Mouse (Mus musculus) hindbrain, embryonic 14.5 days (tissue): ENCODE measurements at regions not wholly inside any gene's neighbourhood (a gene's known extent, or its start where the extent isn't known, plus 50 kb on each side); places are given as distances from the start of the nearest gene placed in this dataset.

Experiments used
- ATAC-seq: fragments of 200-750 bp; cut with Nextera tagmentation; 2 replicates; pipeline ENCODE4 v1.8.0; 2017; ENCODE audit warnings: moderate number of reproducible peaks, mild to moderate bottlenecking, moderate TSS enrichment, moderate library complexity; ENCODE audit not compliant: low FRiP score
- DNase-seq: peaks from one replicate; pipeline ENCODE4 v3.0.0-alpha.2; 2015; ENCODE audit warnings: low spot score
- H3K27ac ChIP-seq: fragments of 300-500 bp; sonication (generic); 2 replicates; pipeline ENCODE4 v1.5.1; 2014; ENCODE audit warnings: mild to moderate bottlenecking, moderate library complexity
- H3K27me3 ChIP-seq: fragments of 300-500 bp; sonication (generic); 2 replicates; pipeline ENCODE4 v1.6.1; 2014; ENCODE audit warnings: mild to moderate bottlenecking, low read length, mixed read lengths; ENCODE audit not compliant: control insufficient read depth, insufficient read depth
- H3K36me3 ChIP-seq: fragments of 300-500 bp; sonication (generic); replicated peaks from 2 replicates; pipeline ENCODE4 v1.6.1; 2014; ENCODE audit not compliant: control insufficient read depth, insufficient read depth
- H3K4me1 ChIP-seq: fragments of 300-500 bp; sonication (generic); replicated peaks from 2 replicates; pipeline ENCODE4 v1.6.1; 2014; ENCODE audit warnings: antibody characterized with exemption, low read length, mixed read lengths; ENCODE audit not compliant: control insufficient read depth, insufficient read depth
- H3K4me2 ChIP-seq: fragments of 300-500 bp; sonication (generic); replicated peaks from 2 replicates; pipeline ENCODE4 v1.6.1; 2014; ENCODE audit warnings: mild to moderate bottlenecking, moderate library complexity
- H3K4me3 ChIP-seq: fragments of 300-500 bp; sonication (generic); replicated peaks from 2 replicates; pipeline ENCODE4 v1.5.1; 2014; ENCODE audit warnings: mild to moderate bottlenecking, low read length
- H3K9ac ChIP-seq: fragments of 300-500 bp; sonication (generic); 2 replicates; pipeline ENCODE4 v1.6.1; 2014
- H3K9me3 ChIP-seq: fragments of 300-500 bp; sonication (generic); 2 replicates; pipeline ENCODE4 v1.6.1; 2016; ENCODE audit warnings: low read length; ENCODE audit not compliant: control insufficient read depth
- WGBS: fragments of 180-500 bp; shearing (Covaris S2); extraction: QIAGEN DNeasy Blood & Tissue Kit; methylation state at CpG from one replicate; pipeline ENCODE4 v1.1.7; 2014; 5-methylcytosine and 5-hydroxymethylcytosine counted together

- H3K9me3 ChIP-seq: no peaks in the 10 kb centered on the region
- 66% methylated on average over 3 of the region's 3 CpGs for WGBS
- H3K4me3 ChIP-seq: no peak overlapping the region
- peaks cover 15% of the 10 kb centered on the region; the same call in 1 of the 2 replicates for H3K27me3 ChIP-seq
- no peak for ATAC-seq
- no peak overlapping the region for H3K4me2 ChIP-seq
- H3K27ac ChIP-seq: no peak overlapping the region
- H3K9ac ChIP-seq: no peak overlapping the region
- peaks cover 5% of the 10 kb centered on the region; the same call in 1 of the 2 replicates for H3K4me1 ChIP-seq
- no peaks in the 10 kb centered on the region for H3K36me3 ChIP-seq
- no peak for DNase-seq
These were observed 408.9 kb downstream of the H2al1j start for GRCm38 (mm10) chrX:11736481-11736880.

GRCm38 (mm10) chrX:11739565-11739964 lies 411.9 kb downstream of the H2al1j start:
- 53% methylated on average over 7 of the region's 7 CpGs for WGBS
- no peak for DNase-seq
- peaks cover 7% of the 10 kb centered on the region; the same call in 1 of the 2 replicates for H3K27me3 ChIP-seq

GRCm38 (mm10) chrX:11745911-11746310 lies 414.2 kb downstream of the Bcor start:
- WGBS: 21% methylated on average over 3 of the region's 3 CpGs
- H3K27me3 ChIP-seq: no peaks in the 10 kb centered on the region; the same call in 1 of the 2 replicates
- no peaks in the 10 kb centered on the region for H3K36me3 ChIP-seq
- no peak overlapping the region for H3K4me3 ChIP-seq
- no peak for DNase-seq
- H3K27ac ChIP-seq: no peak overlapping the region
- no peak overlapping the region for H3K9ac ChIP-seq
- H3K4me2 ChIP-seq: no peak overlapping the region
- no peaks in the 10 kb centered on the region for H3K4me1 ChIP-seq
- ATAC-seq: no peak
- H3K9me3 ChIP-seq: no peaks in the 10 kb centered on the region

More at GRCm38 (mm10) chrX:11739565-11739964, 411.9 kb downstream of the H2al1j start:
- no peak overlapping the region for H3K9ac ChIP-seq
- ATAC-seq: no peak
- H3K27ac ChIP-seq: no peak overlapping the region
- H3K4me1 ChIP-seq: peaks cover 5% of the 10 kb centered on the region; the same call in 1 of the 2 replicates
- H3K36me3 ChIP-seq: no peaks in the 10 kb centered on the region
- no peak overlapping the region for H3K4me2 ChIP-seq
- no peak overlapping the region for H3K4me3 ChIP-seq
- no peaks in the 10 kb centered on the region for H3K9me3 ChIP-seq

GRCm38 (mm10) chrX:11747386-11748121 lies 412.6 kb downstream of the Bcor start:
- H3K9ac ChIP-seq: no peak overlapping the region
- no peaks in the 10 kb centered on the region for H3K9me3 ChIP-seq
- no peak overlapping the region for H3K4me2 ChIP-seq
- ATAC-seq (no peak), DNase-seq (no peak)
- no peaks in the 10 kb centered on the region for H3K4me1 ChIP-seq
- no peaks in the 10 kb centered on the region; the same call in 1 of the 2 replicates for H3K27me3 ChIP-seq
- 82% methylated on average over 4 of the region's 4 CpGs for WGBS
- no peaks in the 10 kb centered on the region for H3K36me3 ChIP-seq
- no peak overlapping the region for H3K4me3 ChIP-seq
- no peak overlapping the region for H3K27ac ChIP-seq

- no peak overlapping the region for H3K4me3 ChIP-seq
- WGBS: 56% methylated on average over 4 of the region's 4 CpGs
- H3K27ac ChIP-seq: no peak overlapping the region
- DNase-seq (no peak), ATAC-seq (no peak)
- H3K4me1 ChIP-seq: no peaks in the 10 kb centered on the region
- no peaks in the 10 kb centered on the region; the same call in 1 of the 2 replicates for H3K27me3 ChIP-seq
- H3K9ac ChIP-seq: no peak overlapping the region
- H3K9me3 ChIP-seq: no peaks in the 10 kb centered on the region
- H3K36me3 ChIP-seq: no peaks in the 10 kb centered on the region
- H3K4me2 ChIP-seq: no peak overlapping the region
These were observed 411.9 kb downstream of the Bcor start for GRCm38 (mm10) chrX:11748278-11748677.

GRCm38 (mm10) chrX:11752513-11752912 lies 407.6 kb downstream of the Bcor start:
- no peaks in the 10 kb centered on the region for H3K9me3 ChIP-seq
- DNase-seq: no peak
- peaks cover 6% of the 10 kb centered on the region; the same call in 1 of the 2 replicates for H3K27me3 ChIP-seq
- H3K4me3 ChIP-seq: no peak overlapping the region
- H3K4me1 ChIP-seq: no peaks in the 10 kb centered on the region
- 63% methylated on average over 5 of the region's 5 CpGs for WGBS
- ATAC-seq: no peak
- H3K36me3 ChIP-seq: no peaks in the 10 kb centered on the region
- no peak overlapping the region for H3K4me2 ChIP-seq
- no peak overlapping the region for H3K27ac ChIP-seq
- no peak overlapping the region for H3K9ac ChIP-seq

GRCm38 (mm10) chrX:11752973-11753590 lies 407.1 kb downstream of the Bcor start:
- Histone ChIP-seq H3K27ac (no peak overlapping the region), H3K4me1 (no peaks in the 10 kb centered on the region), H3K9ac (no peak overlapping the region), H3K9me3 (no peaks in the 10 kb centered on the region), H3K27me3 (peaks cover 6% of the 10 kb centered on the region; the same call in 1 of the 2 replicates), H3K4me3 (no peak overlapping the region), H3K36me3 (no peaks in the 10 kb centered on the region), H3K4me2 (no peak overlapping the region)
- DNase-seq (no peak), ATAC-seq (no peak)
- 35% methylated on average over 13 of the region's 13 CpGs for WGBS

- DNase-seq (no peak), ATAC-seq (no peak)
- Histone ChIP-seq H3K9ac (no peak overlapping the region), H3K4me2 (no peak overlapping the region), H3K27me3 (peaks cover 6% of the 10 kb centered on the region; the same call in 1 of the 2 replicates), H3K36me3 (no peaks in the 10 kb centered on the region), H3K4me3 (no peak overlapping the region), H3K27ac (no peak overlapping the region), H3K4me1 (no peaks in the 10 kb centered on the region), H3K9me3 (no peaks in the 10 kb centered on the region)
- WGBS: 83% methylated on average over 2 of the region's 2 CpGs
These were observed 405.1 kb downstream of the Bcor start for GRCm38 (mm10) chrX:11755046-11755445.

GRCm38 (mm10) chrX:11763351-11764082 lies 396.6 kb downstream of the Bcor start:
- H3K36me3 ChIP-seq: no peaks in the 10 kb centered on the region
- ATAC-seq (no peak), DNase-seq (no peak)
- H3K9ac ChIP-seq: no peak overlapping the region
- H3K4me1 ChIP-seq: no peaks in the 10 kb centered on the region
- H3K27me3 ChIP-seq: 0 out of 2 replicates have a peak, but pooled peaks cover 4% of the 10 kb centered on the region
- H3K27ac ChIP-seq: no peak overlapping the region
- 60% methylated on average over 17 of the region's 17 CpGs for WGBS
- H3K4me2 ChIP-seq: no peak overlapping the region
- no peak overlapping the region for H3K4me3 ChIP-seq
- no peaks in the 10 kb centered on the region for H3K9me3 ChIP-seq
